Mouse (Mus musculus) left cerebral cortex, postnatal 14 days (tissue): ENCODE measurements around the gene Pkig. TPM values are rescaled to one million over a fixed set of nuclear protein-coding genes. Genes with fewer than 3 reads are reported as not detected.

Experiments
- DNase-seq, 2 experiments: peaks; one replicate each; pipeline ENCODE4 v3.0.0; 2021 to 2022; ENCODE audit warnings: low spot score in 2 of 2, mixed read lengths in 1 of 2
- intact Hi-C: fragments of 180-260 bp; cut with DNase I; formaldehyde crosslinking; loops from one replicate; pipeline ENCODE4 v1.15.1; 2025
- total RNA-seq, 2 experiments: library from RNA; stranded (reverse); gene quantifications; 2 replicates each; pipeline ENCODE4 v1.2.3; 2021

Gene Pkig
- total RNA-seq, 2 experiments from 2014 or later = 101 to 114 TPM

GRCm38 (mm10) chr2:163697764-163698480 is 39.7 kb downstream of the Pkig start:
- intact Hi-C loops = loop anchor here (5.0 kb wide), 1 partner anchor 41 kb away; the partner anchor contains the start of gene Pkig

GRCm38 (mm10) chr2:163699078-163699780 is 41.0 kb downstream of the Pkig start:
- DNase-seq = no peak
- intact Hi-C loops = loop anchor here (5.0 kb wide), 1 partner anchor 42 kb away; the partner anchor contains the start of gene Pkig

More at GRCm38 (mm10) chr2:163697764-163698480, 39.7 kb downstream of the Pkig start:
- DNase-seq = no peak

- DNase-seq = no peak
- intact Hi-C loops = no loop called here
Observed at GRCm38 (mm10) chr2:163702431-163702830, 44.2 kb downstream of the Pkig start.

GRCm38 (mm10) chr2:163702921-163703320 is 44.7 kb downstream of the Pkig start:
- no peak for DNase-seq
- intact Hi-C loops = no loop called here

GRCm38 (mm10) chr2:163703599-163704260 is 45.5 kb downstream of the Pkig start:
- intact Hi-C loops = no loop called here
- no peak for DNase-seq

GRCm38 (mm10) chr2:163708321-163708720 is 50.1 kb downstream of the Pkig start:
- DNase-seq = no peak
- intact Hi-C loops = no loop called here

- intact Hi-C loops = no loop called here
Observed at GRCm38 (mm10) chr2:163708763-163709250, 50.6 kb downstream of the Pkig start.

GRCm38 (mm10) chr2:163710000-163710399 is 51.8 kb downstream of the Pkig start:
- DNase-seq = no peak
- intact Hi-C loops = loop anchor here (10.0 kb wide), 1 partner anchor 175 kb away; no protein-coding TSS in a partner anchor

More at GRCm38 (mm10) chr2:163708763-163709250, 50.6 kb downstream of the Pkig start:
- DNase-seq = no peak

- DNase-seq = no peak
- intact Hi-C loops = loop anchor here (10.0 kb wide), 1 partner anchor 176 kb away; no protein-coding TSS in a partner anchor
Observed at GRCm38 (mm10) chr2:163710606-163711159, 52.5 kb downstream of the Pkig start.

GRCm38 (mm10) chr2:163711368-163711868 is 53.2 kb downstream of the Pkig start:
- DNase-seq = peak in 1 of 2 experiments; percentile 31
- intact Hi-C loops = loop anchor here (10.0 kb wide), 1 partner anchor 177 kb away; no protein-coding TSS in a partner anchor

- no peak for DNase-seq
- intact Hi-C loops = loop anchor here (10.0 kb wide), 1 partner anchor 178 kb away; no protein-coding TSS in a partner anchor
Observed at GRCm38 (mm10) chr2:163712473-163712872, 54.3 kb downstream of the Pkig start.

- DNase-seq = no peak
- intact Hi-C loops = loop anchor here (10.0 kb wide), 1 partner anchor 178 kb away; no protein-coding TSS in a partner anchor
Observed at GRCm38 (mm10) chr2:163712874-163713273, 54.7 kb downstream of the Pkig start.

GRCm38 (mm10) chr2:163713340-163713739 is 55.2 kb downstream of the Pkig start:
- intact Hi-C loops = loop anchor here (10.0 kb wide), 1 partner anchor 179 kb away; no protein-coding TSS in a partner anchor
- DNase-seq = no peak

GRCm38 (mm10) chr2:163716448-163716847 is 58.3 kb downstream of the Pkig start:
- no peak for DNase-seq
- intact Hi-C loops = loop anchor here (5.0 to 10.0 kb wide), 2 partner anchors 39 to 182 kb away; no protein-coding TSS in a partner anchor

GRCm38 (mm10) chr2:163716853-163717252 is 58.7 kb downstream of the Pkig start:
- DNase-seq = no peak
- intact Hi-C loops = loop anchor here (5.0 to 10.0 kb wide), 2 partner anchors 40 to 182 kb away; no protein-coding TSS in a partner anchor

GRCm38 (mm10) chr2:163718526-163718925 is 60.3 kb downstream of the Pkig start:
- intact Hi-C loops = loop anchor here (2.0 to 10.0 kb wide), 4 partner anchors 41 to 184 kb away; partner anchors contain the start of genes Pkig and Ttpal
- DNase-seq = no peak

GRCm38 (mm10) chr2:163718951-163719603 is 60.9 kb downstream of the Pkig start:
- intact Hi-C loops = loop anchor here (2.0 to 10.0 kb wide), 4 partner anchors 42 to 184 kb away; partner anchors contain the start of genes Pkig and Ttpal
- peak; percentile 86 to 88 for DNase-seq

GRCm38 (mm10) chr2:163719616-163720015 is 61.4 kb downstream of the Pkig start:
- no peak for DNase-seq
- intact Hi-C loops = loop anchor here (2.0 to 10.0 kb wide), 4 partner anchors 42 to 185 kb away; partner anchors contain the start of genes Pkig and Ttpal
